Mouse (Mus musculus) forebrain, embryonic 11.5 days (tissue): ENCODE results near the gene Gp9. TPM values are rescaled to one million over a fixed set of nuclear protein-coding genes. Genes with fewer than 3 reads are reported as not detected.

Experiments used
- ATAC-seq: fragments of 200-750 bp; cut with Nextera tagmentation; replicated peaks from 2 replicates; pipeline ENCODE4 v1.8.0; 2017; ENCODE audit warnings: moderate TSS enrichment; ENCODE audit not compliant: low FRiP score
- DNase-seq: peaks from one replicate; pipeline ENCODE4 v3.0.0-alpha.2; 2017; ENCODE audit warnings: low spot score
- H3K27ac ChIP-seq: fragments of 300-500 bp; sonication (generic); 2 replicates; pipeline ENCODE4 v1.5.1; 2014; ENCODE audit warnings: low read depth, low read length
- H3K27me3 ChIP-seq: fragments of 300-500 bp; sonication (generic); 2 replicates; pipeline ENCODE4 v1.6.1; 2014; ENCODE audit warnings: mild to moderate bottlenecking, low read length, mixed read lengths; ENCODE audit not compliant: control insufficient read depth, insufficient read depth
- H3K36me3 ChIP-seq: fragments of 300-500 bp; sonication (generic); 2 replicates; pipeline ENCODE4 v1.6.1; 2014; ENCODE audit warnings: mild to moderate bottlenecking, low read length, moderate library complexity, mixed read lengths; ENCODE audit not compliant: control insufficient read depth, insufficient read depth
- H3K4me1 ChIP-seq: fragments of 300-500 bp; sonication (generic); replicated peaks from 2 replicates; pipeline ENCODE4 v1.6.1; 2014; ENCODE audit warnings: low read length, mixed read lengths; ENCODE audit not compliant: control insufficient read depth, insufficient read depth
- H3K4me2 ChIP-seq: fragments of 300-500 bp; sonication (generic); 2 replicates; pipeline ENCODE4 v1.6.1; 2014; ENCODE audit warnings: low read depth, mild to moderate bottlenecking, low read length, moderate library complexity, mixed read lengths; ENCODE audit not compliant: severe bottlenecking
- H3K4me3 ChIP-seq: fragments of 300-500 bp; sonication (generic); 2 replicates; pipeline ENCODE4 v1.5.1; 2014; ENCODE audit warnings: low read depth, low read length
- H3K9ac ChIP-seq: fragments of 300-500 bp; sonication (generic); 2 replicates; pipeline ENCODE4 v1.6.1; 2014; ENCODE audit warnings: low read length
- H3K9me3 ChIP-seq: fragments of 300-500 bp; sonication (generic); 2 replicates; pipeline ENCODE4 v1.6.1; 2016; ENCODE audit warnings: low read length, mixed read lengths; ENCODE audit not compliant: control insufficient read depth
- WGBS: fragments of 180-500 bp; shearing (Covaris S2); extraction: QIAGEN DNeasy Blood & Tissue Kit; methylation state at CpG from one replicate; pipeline ENCODE4 v1.1.7; 2014; 5-methylcytosine and 5-hydroxymethylcytosine counted together
- polyA plus RNA-seq: library from polyadenylated mRNA; unstranded; fragments of >200 nt; fragmentation: Nextera tagmentation; extraction: Ambion mirVana; gene quantifications from 2 replicates; pipeline ENCODE4 v1.2.1, GENCODE M21; 2014

Gp9 gene
- polyA plus RNA-seq, 1 experiment from 2014 or later = 2.8 TPM

DNA sequence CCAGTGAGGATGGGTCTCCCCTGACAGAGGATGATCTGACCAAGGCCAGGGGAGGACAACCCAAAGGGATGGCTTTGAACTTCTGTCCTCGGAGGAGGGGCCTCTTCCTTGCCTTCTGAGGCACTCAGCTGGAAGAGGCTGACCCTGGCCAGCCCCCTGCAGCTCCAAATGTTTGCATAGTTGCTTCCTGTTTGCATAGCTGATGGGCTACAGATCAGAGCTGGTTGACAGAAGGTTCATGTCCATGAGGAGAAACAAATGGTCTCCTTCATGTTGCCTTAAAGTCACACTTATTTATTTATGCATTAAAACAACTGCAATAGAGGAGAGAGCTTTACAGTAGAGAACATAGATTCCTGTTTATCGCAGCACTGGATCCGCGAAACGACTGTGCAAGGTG, 43.7 kb upstream of the Gp9 start:
- DNase-seq (no peak), ATAC-seq (no peak)
- Histone ChIP-seq H3K9me3 (no peaks in the 10 kb centered on the region), H3K27me3 (peaks cover 49% of the 10 kb centered on the region), H3K27ac (no peak overlapping the region), H3K4me2 (no peak overlapping the region), H3K36me3 (no peaks in the 10 kb centered on the region), H3K9ac (no peak overlapping the region), H3K4me1 (peaks cover 27% of the 10 kb centered on the region), H3K4me3 (no peak overlapping the region)
- WGBS = 79% methylated on average over 5 of the region's 5 CpGs

- no peak for DNase-seq
- no peak overlapping the region for H3K4me2 ChIP-seq
- peaks cover 15% of the 10 kb centered on the region for H3K4me1 ChIP-seq
- H3K9ac ChIP-seq = no peak overlapping the region
- no peak overlapping the region for H3K27ac ChIP-seq
- ATAC-seq = no peak
- H3K27me3 ChIP-seq = peaks cover 23% of the 10 kb centered on the region
- H3K36me3 ChIP-seq = no peaks in the 10 kb centered on the region
- WGBS = 86% methylated on average over 4 of the region's 4 CpGs
- no peaks in the 10 kb centered on the region for H3K9me3 ChIP-seq
- H3K4me3 ChIP-seq = no peak overlapping the region
Observed at GRCm38 (mm10) chr6:87736923-87737322, 40.9 kb upstream of the Gp9 start.

GRCm38 (mm10) chr6:87737921-87738626, 39.8 kb upstream of the Gp9 start:
- DNase-seq = no peak
- H3K4me2 ChIP-seq = no peak overlapping the region
- no peak overlapping the region for H3K4me3 ChIP-seq
- H3K4me1 ChIP-seq = peaks cover 8% of the 10 kb centered on the region; the same call in 1 of the 2 replicates
- H3K36me3 ChIP-seq = no peaks in the 10 kb centered on the region
- WGBS = 29% methylated on average over 4 of the region's 4 CpGs
- no peaks in the 10 kb centered on the region for H3K9me3 ChIP-seq
- peaks cover 11% of the 10 kb centered on the region for H3K27me3 ChIP-seq
- H3K27ac ChIP-seq = 0 out of 2 replicates have a peak overlapping the region, but pooled peaks have one; percentile 21
- ATAC-seq = peak; percentile 71; the same call in 1 of the 2 replicates
- peak overlapping the region; percentile 7; the same call in 1 of the 2 replicates for H3K9ac ChIP-seq

GRCm38 (mm10) chr6:87739898-87740297, 38.0 kb upstream of the Gp9 start:
- WGBS = 76% methylated on average over 6 of the region's 6 CpGs
- no peak overlapping the region for H3K4me3 ChIP-seq
- H3K9ac ChIP-seq = no peak overlapping the region
- ATAC-seq (no peak), DNase-seq (no peak)
- H3K27me3 ChIP-seq = no peaks in the 10 kb centered on the region; the same call in 1 of the 2 replicates
- no peak overlapping the region for H3K27ac ChIP-seq
- H3K4me1 ChIP-seq = peaks cover 6% of the 10 kb centered on the region; the same call in 1 of the 2 replicates
- no peaks in the 10 kb centered on the region for H3K9me3 ChIP-seq
- H3K4me2 ChIP-seq = no peak overlapping the region
- H3K36me3 ChIP-seq = no peaks in the 10 kb centered on the region

GRCm38 (mm10) chr6:87740496-87740895, 37.4 kb upstream of the Gp9 start:
- Histone ChIP-seq H3K4me1 (peaks cover 6% of the 10 kb centered on the region; the same call in 1 of the 2 replicates), H3K27ac (no peak overlapping the region)
- no peak for ATAC-seq

DNA sequence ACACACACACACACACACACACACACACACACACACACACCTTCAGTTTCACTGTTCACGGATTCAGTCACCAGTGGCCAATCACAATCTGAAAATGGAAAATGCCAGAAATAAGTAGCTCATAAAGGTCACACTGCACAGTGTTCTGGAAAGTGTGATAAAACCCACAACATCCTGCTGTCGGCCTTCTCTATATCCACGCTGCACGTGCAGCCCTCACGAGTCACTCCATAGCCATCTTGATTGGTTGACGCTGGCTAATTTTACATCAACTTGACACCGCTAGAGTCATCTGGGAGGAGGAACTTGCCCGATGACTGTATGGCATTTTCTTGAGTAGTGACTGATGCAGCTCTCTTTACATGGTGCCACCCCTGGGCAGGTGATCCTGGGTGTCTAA, 35.9 kb upstream of the Gp9 start:
- Histone ChIP-seq H3K27me3 (no peaks in the 10 kb centered on the region), H3K36me3 (no peaks in the 10 kb centered on the region), H3K27ac (no peak overlapping the region), H3K4me1 (peaks cover 6% of the 10 kb centered on the region; the same call in 1 of the 2 replicates), H3K4me3 (no peak overlapping the region), H3K9ac (no peak overlapping the region), H3K9me3 (no peaks in the 10 kb centered on the region), H3K4me2 (no peak overlapping the region)
- whole genome bisulfite sequencing = 94% methylated on average over 8 of the region's 8 CpGs
- no peak for DNase-seq
- ATAC-seq = no peak

More at GRCm38 (mm10) chr6:87740496-87740895, 37.4 kb upstream of the Gp9 start:
- no peaks in the 10 kb centered on the region for H3K9me3 ChIP-seq
- H3K4me2 ChIP-seq = no peak overlapping the region
- H3K36me3 ChIP-seq = no peaks in the 10 kb centered on the region
- no peaks in the 10 kb centered on the region; the same call in 1 of the 2 replicates for H3K27me3 ChIP-seq
- H3K4me3 ChIP-seq = no peak overlapping the region
- DNase-seq = no peak
- no peak overlapping the region for H3K9ac ChIP-seq

GRCm38 (mm10) chr6:87742804-87743203, 35.1 kb upstream of the Gp9 start:
- WGBS = 83% methylated on average over 5 of the region's 5 CpGs

DNA sequence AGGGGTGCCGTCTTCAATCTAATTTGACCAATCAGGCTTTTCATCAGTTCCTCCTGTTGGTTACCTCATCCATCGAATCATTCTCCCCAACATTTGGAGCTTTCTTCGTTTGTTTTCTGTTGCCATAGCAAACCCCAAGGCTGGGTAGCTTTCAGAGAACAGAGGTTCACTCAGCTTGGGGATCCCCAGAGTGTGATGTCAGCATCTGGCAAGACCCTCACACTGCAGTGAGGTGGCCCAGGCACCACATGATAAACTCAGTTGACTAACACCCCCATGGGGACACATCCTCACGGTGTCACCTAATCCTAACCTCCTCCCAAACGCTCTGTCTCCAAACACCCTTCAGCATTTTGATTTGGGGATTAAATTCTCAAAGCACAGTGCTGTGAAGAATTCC, 34.6 kb upstream of the Gp9 start:
- ATAC-seq (no peak), DNase-seq (no peak)
- Histone ChIP-seq H3K36me3 (no peaks in the 10 kb centered on the region), H3K27me3 (no peaks in the 10 kb centered on the region), H3K4me1 (peaks cover 2% of the 10 kb centered on the region; the same call in 1 of the 2 replicates), H3K9me3 (no peaks in the 10 kb centered on the region), H3K27ac (no peak overlapping the region), H3K9ac (no peak overlapping the region), H3K4me3 (no peak overlapping the region), H3K4me2 (no peak overlapping the region)
- WGBS = 77% methylated on average over 5 of the region's 5 CpGs

More at GRCm38 (mm10) chr6:87742804-87743203, 35.1 kb upstream of the Gp9 start:
- Histone ChIP-seq H3K9ac (no peak overlapping the region), H3K27ac (no peak overlapping the region), H3K9me3 (no peaks in the 10 kb centered on the region), H3K4me1 (peaks cover 6% of the 10 kb centered on the region; the same call in 1 of the 2 replicates), H3K36me3 (no peaks in the 10 kb centered on the region), H3K4me2 (no peak overlapping the region), H3K27me3 (no peaks in the 10 kb centered on the region), H3K4me3 (no peak overlapping the region)
- no peak for DNase-seq
- ATAC-seq = no peak

DNA sequence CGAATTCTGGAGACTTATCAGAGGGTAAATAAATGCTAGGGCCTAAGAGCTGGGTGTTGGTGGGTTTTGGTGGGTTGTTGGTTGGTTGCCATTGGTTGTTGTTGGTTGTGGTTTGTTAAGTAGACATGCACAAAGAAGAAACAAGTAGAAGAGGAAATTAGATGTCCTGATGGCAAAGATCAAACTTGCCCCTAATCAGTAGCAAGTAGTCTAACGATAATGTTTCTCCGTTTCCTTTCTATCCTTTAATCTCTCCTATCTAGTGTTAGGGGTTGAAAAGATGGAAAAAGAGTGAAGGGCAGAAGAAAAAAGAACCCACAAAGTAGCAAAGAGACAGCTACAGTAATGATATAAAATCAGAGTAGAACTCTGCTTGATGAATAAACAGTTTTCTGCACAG, 33.2 kb upstream of the Gp9 start:
- Histone ChIP-seq H3K9me3 (no peaks in the 10 kb centered on the region), H3K27ac (no peak overlapping the region), H3K4me3 (no peak overlapping the region), H3K27me3 (no peaks in the 10 kb centered on the region), H3K4me1 (no peaks in the 10 kb centered on the region), H3K4me2 (no peak overlapping the region), H3K9ac (no peak overlapping the region), H3K36me3 (no peaks in the 10 kb centered on the region)
- WGBS = 88% methylated on average over 3 of the region's 3 CpGs
- DNase-seq = no peak
- no peak for ATAC-seq
